Mouse (Mus musculus): Measurements from ENCODE around the gene Clcn6. TPM values are rescaled to one million over a fixed set of nuclear protein-coding genes. Genes with fewer than 3 reads are reported as not detected.

Gene Clcn6
- polyA plus RNA-seq, 1 experiment from 2014 or later: 8.2 TPM

GRCm38 (mm10) chr4:147962781-147963180 lies 75.8 kb downstream of the Clcn6 start:
- Histone ChIP-seq H3K4me1 (no peaks in the 10 kb centered on the region), H3K36me3 (no peaks in the 10 kb centered on the region), H3K9me3 (no peaks in the 10 kb centered on the region), H3K4me2 (replicated peaks) (no peak overlapping the region), H3K27ac (no peak overlapping the region), H3K27me3 (no peaks in the 10 kb centered on the region), H3K4me3 (no peak overlapping the region), H3K9ac (no peak overlapping the region)
- 49% methylated on average over 6 of the region's 6 CpGs for WGBS
- no peak for ATAC-seq (ENCODE audit: low FRiP score, low read depth)

DNA sequence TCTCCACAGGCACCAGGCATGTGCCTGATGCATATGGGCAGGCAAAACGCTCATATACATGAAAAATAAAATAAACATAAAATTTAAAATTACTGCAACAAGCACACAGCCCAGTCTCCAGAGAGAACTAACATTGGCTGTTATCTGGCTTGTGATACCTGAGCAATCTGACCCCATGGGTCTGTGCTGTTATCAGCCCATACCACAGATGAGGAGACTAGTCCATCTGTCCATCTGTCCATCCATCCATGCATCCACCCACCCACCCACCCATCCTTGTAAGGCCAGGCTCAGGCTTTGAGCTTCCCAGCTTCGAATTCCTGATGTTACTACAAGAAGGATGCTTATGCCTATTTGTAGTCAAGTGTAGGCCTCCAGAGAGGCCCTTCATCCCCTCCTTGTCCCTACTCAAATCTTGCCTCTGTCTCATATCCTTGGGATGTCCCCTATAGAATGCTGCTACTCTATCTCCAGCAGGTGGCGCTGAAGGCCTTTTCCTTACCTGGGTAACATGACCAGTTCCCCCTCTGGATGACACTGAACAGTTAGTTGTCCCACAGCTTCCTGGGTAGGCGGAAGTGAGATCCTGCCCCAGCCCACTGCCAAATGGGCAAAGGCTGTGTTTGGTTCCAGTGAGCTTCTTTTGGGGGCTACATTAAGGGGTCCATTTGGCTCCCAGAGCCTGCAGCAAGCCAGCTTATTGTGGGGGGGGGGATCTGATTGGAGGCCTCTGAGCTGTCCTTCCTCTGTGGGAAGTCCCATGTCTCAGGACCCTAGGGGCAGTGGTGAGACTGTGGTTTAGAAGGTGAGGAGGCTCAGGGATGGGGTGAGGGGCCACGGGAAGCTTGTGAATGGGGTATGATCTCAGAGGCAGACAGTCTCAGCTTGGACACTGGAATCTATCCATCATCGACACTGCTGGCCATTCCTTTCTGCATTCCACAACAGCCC lies 78.5 kb downstream of the Clcn6 start:
- H3K9ac ChIP-seq: no peak overlapping the region
- H3K4me2 ChIP-seq (replicated peaks): no peak overlapping the region
- ATAC-seq (ENCODE audit: low FRiP score, low read depth): no peak
- H3K4me1 ChIP-seq: no peaks in the 10 kb centered on the region
- H3K36me3 ChIP-seq: no peaks in the 10 kb centered on the region
- H3K27me3 ChIP-seq: no peaks in the 10 kb centered on the region
- H3K9me3 ChIP-seq: no peaks in the 10 kb centered on the region
- H3K27ac ChIP-seq: no peak overlapping the region
- H3K4me3 ChIP-seq: no peak overlapping the region
- 42% methylated on average over 6 of the region's 6 CpGs for whole genome bisulfite sequencing

DNA sequence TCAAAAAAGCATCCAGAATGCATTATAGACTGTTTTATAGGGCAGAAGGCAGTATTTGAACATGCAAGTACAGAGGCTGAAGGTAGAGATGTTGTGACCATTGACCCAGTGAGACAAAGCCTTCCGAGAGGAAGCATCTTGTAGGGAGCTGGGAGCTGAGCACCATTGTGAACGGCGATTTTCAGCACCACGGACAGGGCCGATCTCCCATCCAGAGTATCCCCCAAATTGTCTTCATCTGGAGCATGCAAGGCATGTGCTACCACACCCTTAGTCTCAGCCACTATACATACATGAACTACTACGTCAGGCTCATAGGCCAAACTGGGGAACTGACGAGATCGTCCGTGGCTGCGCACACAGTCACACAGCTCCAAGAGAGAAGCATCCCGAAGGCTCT lies 81.5 kb downstream of the Clcn6 start:
- no peak overlapping the region for H3K27ac ChIP-seq
- H3K9ac ChIP-seq: no peak overlapping the region
- H3K4me3 ChIP-seq: no peak overlapping the region
- WGBS: 42% methylated on average over 11 of the region's 11 CpGs
- no peaks in the 10 kb centered on the region for H3K27me3 ChIP-seq
- no peaks in the 10 kb centered on the region for H3K4me1 ChIP-seq
- H3K9me3 ChIP-seq: no peaks in the 10 kb centered on the region
- no peak for ATAC-seq (ENCODE audit: low FRiP score, low read depth)
- no peak overlapping the region for H3K4me2 ChIP-seq (replicated peaks)
- H3K36me3 ChIP-seq: no peaks in the 10 kb centered on the region

Other genes starting within 250 kb of the Clcn6 start
- 6.1 and 7.1 TPM in 2 replicates for gene Zfp984, start 229.0 kb downstream of the Clcn6 start, polyA plus RNA-seq (2015; fragmentation: Nextera tagmentation; extraction: Ambion mirVana)
- gene Zfp933, start 190.5 kb downstream of the Clcn6 start, polyA plus RNA-seq (2015; fragmentation: Nextera tagmentation; extraction: Ambion mirVana): 5.4 and 7.1 TPM in 2 replicates
- gene Miip, start 170.0 kb downstream of the Clcn6 start, polyA plus RNA-seq (2015; fragmentation: Nextera tagmentation; extraction: Ambion mirVana): 42.8 and 48.8 TPM in 2 replicates
- 11.3 and 13.0 TPM in 2 replicates for gene Fv1, start 169.8 kb downstream of the Clcn6 start, polyA plus RNA-seq (2015; fragmentation: Nextera tagmentation; extraction: Ambion mirVana)
- 33.7 and 37.8 TPM in 2 replicates for gene Mfn2, start 134.1 kb downstream of the Clcn6 start, polyA plus RNA-seq (2015; fragmentation: Nextera tagmentation; extraction: Ambion mirVana)
- gene Plod1, start 102.1 kb downstream of the Clcn6 start, polyA plus RNA-seq (2015; fragmentation: Nextera tagmentation; extraction: Ambion mirVana): 78.2 and 82.8 TPM in 2 replicates
- 13.4 and 13.7 TPM in 2 replicates for gene 2510039O18Rik, start 97.9 kb downstream of the Clcn6 start, polyA plus RNA-seq (2015; fragmentation: Nextera tagmentation; extraction: Ambion mirVana)
- gene Nppb, start 53.0 kb downstream of the Clcn6 start, polyA plus RNA-seq (2015; fragmentation: Nextera tagmentation; extraction: Ambion mirVana): not detected in 2 replicates
- not detected in 2 replicates for gene Nppa, start 38.1 kb downstream of the Clcn6 start, polyA plus RNA-seq (2015; fragmentation: Nextera tagmentation; extraction: Ambion mirVana)
- gene Mthfr, start 256 bp upstream of the Clcn6 start, polyA plus RNA-seq (2015; fragmentation: Nextera tagmentation; extraction: Ambion mirVana): 24.3 and 24.9 TPM in 2 replicates
- gene Agtrap, start 49.2 kb upstream of the Clcn6 start, polyA plus RNA-seq (2015; fragmentation: Nextera tagmentation; extraction: Ambion mirVana): 13.2 and 14.1 TPM in 2 replicates
- 78.3 and 85.2 TPM in 2 replicates for gene Mad2l2, start 91.6 kb upstream of the Clcn6 start, polyA plus RNA-seq (2015; fragmentation: Nextera tagmentation; extraction: Ambion mirVana)
- gene Draxin, start 91.9 kb upstream of the Clcn6 start, polyA plus RNA-seq (2015; fragmentation: Nextera tagmentation; extraction: Ambion mirVana): 0.76 and 0.80 TPM in 2 replicates
- gene Fbxo6, start 113.3 kb upstream of the Clcn6 start, polyA plus RNA-seq (2015; fragmentation: Nextera tagmentation; extraction: Ambion mirVana): 11.9 and 13.0 TPM in 2 replicates
- gene Fbxo44, start 121.7 kb upstream of the Clcn6 start, polyA plus RNA-seq (2015; fragmentation: Nextera tagmentation; extraction: Ambion mirVana): 14.6 and 16.6 TPM in 2 replicates
- gene Fbxo2, start 121.8 kb upstream of the Clcn6 start, polyA plus RNA-seq (2015; fragmentation: Nextera tagmentation; extraction: Ambion mirVana): 5.5 and 5.9 TPM in 2 replicates
- 0.13 and 0.32 TPM in 2 replicates for gene Disp3, start 249.1 kb upstream of the Clcn6 start, polyA plus RNA-seq (2015; fragmentation: Nextera tagmentation; extraction: Ambion mirVana)